Mouse (Mus musculus): Measurements from ENCODE around the gene Slc16a10. TPM values are rescaled to one million over a fixed set of nuclear protein-coding genes. Genes with fewer than 3 reads are reported as not detected.

Slc16a10 gene
- polyA plus RNA-seq, 1 experiment from 2014 or later: 48.2 TPM

GRCm38 (mm10) chr10:40084332-40085093 is 57.5 kb downstream of the Slc16a10 start:
- H3K9ac ChIP-seq (ENCODE audit: low read depth, low read length): no peak overlapping the region
- H3K4me2 ChIP-seq (ENCODE audit: low read depth, low read length): no peak overlapping the region
- H3K36me3 ChIP-seq (ENCODE audit: control insufficient read depth, insufficient read depth, low read length): no peaks in the 10 kb centered on the region
- H3K27me3 ChIP-seq (replicated peaks; ENCODE audit: control insufficient read depth, insufficient read depth, low read length): no peaks in the 10 kb centered on the region
- WGBS: 78% methylated on average over 12 of the region's 12 CpGs
- H3K4me1 ChIP-seq (ENCODE audit: control insufficient read depth, insufficient read depth, low read length): peaks cover 16% of the 10 kb centered on the region
- peak; percentile 38; the same call in 1 of the 2 replicates for ATAC-seq
- H3K4me3 ChIP-seq (ENCODE audit: low read length): no peak overlapping the region
- H3K27ac ChIP-seq (ENCODE audit: low read length): no peak overlapping the region
- H3K9me3 ChIP-seq (ENCODE audit: control insufficient read depth, low read length): no peaks in the 10 kb centered on the region

DNA sequence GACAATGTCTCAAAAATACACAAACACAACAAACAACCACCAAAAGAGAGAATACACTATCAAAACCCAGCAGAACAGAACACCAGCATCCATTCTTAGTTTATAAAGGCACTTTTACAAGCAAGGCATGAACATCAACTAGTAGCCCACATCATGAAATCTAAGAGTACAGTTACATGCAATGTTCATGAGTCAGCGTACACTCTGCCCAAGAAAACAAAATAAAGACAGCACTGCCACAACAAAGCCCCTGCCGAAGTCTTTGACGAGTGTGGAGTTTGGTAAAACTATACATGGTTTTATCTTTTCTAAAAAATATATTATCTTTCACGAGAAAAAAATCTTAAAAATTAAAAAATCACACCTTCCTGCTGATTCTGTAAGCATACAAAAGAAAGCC is 58.5 kb downstream of the Slc16a10 start:
- no peak overlapping the region for H3K9ac ChIP-seq (ENCODE audit: low read depth, low read length)
- no peaks in the 10 kb centered on the region for H3K36me3 ChIP-seq (ENCODE audit: control insufficient read depth, insufficient read depth, low read length)
- no peak overlapping the region for H3K27ac ChIP-seq (ENCODE audit: low read length)
- 80% methylated on average over 4 of the region's 4 CpGs for WGBS
- no peak for ATAC-seq
- H3K4me2 ChIP-seq (ENCODE audit: low read depth, low read length): no peak overlapping the region
- no peaks in the 10 kb centered on the region for H3K9me3 ChIP-seq (ENCODE audit: control insufficient read depth, low read length)
- H3K4me1 ChIP-seq (ENCODE audit: control insufficient read depth, insufficient read depth, low read length): peaks cover 22% of the 10 kb centered on the region
- H3K27me3 ChIP-seq (replicated peaks; ENCODE audit: control insufficient read depth, insufficient read depth, low read length): no peaks in the 10 kb centered on the region
- H3K4me3 ChIP-seq (ENCODE audit: low read length): no peak overlapping the region

DNA sequence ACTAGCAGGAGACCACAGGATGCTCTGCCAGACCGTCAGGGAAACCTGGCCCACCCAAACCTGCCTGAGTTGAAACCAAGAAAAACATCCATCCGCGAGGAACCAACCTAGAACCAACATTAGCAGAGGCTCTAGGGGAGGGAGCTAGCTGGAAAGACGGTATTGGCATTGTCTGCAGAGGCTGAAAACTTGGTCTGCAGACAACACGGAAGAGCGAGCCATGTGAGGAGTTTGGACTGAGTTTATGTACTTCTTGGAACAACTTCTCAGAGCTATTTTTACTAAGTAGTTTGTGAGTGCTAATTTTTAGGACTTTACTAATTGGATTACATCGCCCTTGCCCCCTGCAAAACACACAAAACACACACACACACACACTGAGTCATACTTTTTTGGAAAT is 59.4 kb downstream of the Slc16a10 start:
- no peak overlapping the region for H3K27ac ChIP-seq (ENCODE audit: low read length)
- no peak overlapping the region for H3K9ac ChIP-seq (ENCODE audit: low read depth, low read length)
- peaks cover 25% of the 10 kb centered on the region for H3K4me1 ChIP-seq (ENCODE audit: control insufficient read depth, insufficient read depth, low read length)
- H3K4me3 ChIP-seq (ENCODE audit: low read length): no peak overlapping the region
- H3K9me3 ChIP-seq (ENCODE audit: control insufficient read depth, low read length): no peaks in the 10 kb centered on the region
- 87% methylated on average over 7 of the region's 7 CpGs for WGBS
- no peak for ATAC-seq
- no peak overlapping the region for H3K4me2 ChIP-seq (ENCODE audit: low read depth, low read length)
- H3K36me3 ChIP-seq (ENCODE audit: control insufficient read depth, insufficient read depth, low read length): no peaks in the 10 kb centered on the region
- H3K27me3 ChIP-seq (replicated peaks; ENCODE audit: control insufficient read depth, insufficient read depth, low read length): no peaks in the 10 kb centered on the region

DNA sequence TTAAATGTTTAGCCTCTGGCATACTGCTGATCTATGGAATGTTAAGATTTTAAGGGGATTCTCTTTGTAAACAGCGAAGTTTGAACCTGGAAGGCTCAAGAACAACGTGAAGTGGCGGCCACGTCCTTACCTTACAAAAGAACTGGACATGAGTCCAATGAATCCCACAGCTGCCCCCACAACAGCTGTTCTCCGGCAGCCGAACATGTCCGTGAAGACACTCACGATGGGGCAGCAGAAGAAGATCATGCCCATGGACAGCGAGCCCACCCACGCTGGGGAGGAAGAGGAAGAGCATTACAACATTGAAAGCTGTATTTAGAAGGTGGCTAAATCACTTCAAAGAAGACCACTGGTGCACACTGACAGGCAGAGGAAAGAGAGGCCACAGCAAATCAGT is 61.5 kb downstream of the Slc16a10 start:
- no peaks in the 10 kb centered on the region for H3K27me3 ChIP-seq (replicated peaks; ENCODE audit: control insufficient read depth, insufficient read depth, low read length)
- no peak overlapping the region for H3K9ac ChIP-seq (ENCODE audit: low read depth, low read length)
- WGBS: 41% methylated on average over 10 of the region's 10 CpGs
- H3K4me1 ChIP-seq (ENCODE audit: control insufficient read depth, insufficient read depth, low read length): peaks cover 34% of the 10 kb centered on the region
- no peak overlapping the region for H3K4me2 ChIP-seq (ENCODE audit: low read depth, low read length)
- ATAC-seq: no peak
- no peaks in the 10 kb centered on the region for H3K9me3 ChIP-seq (ENCODE audit: control insufficient read depth, low read length)
- H3K36me3 ChIP-seq (ENCODE audit: control insufficient read depth, insufficient read depth, low read length): no peaks in the 10 kb centered on the region
- no peak overlapping the region for H3K4me3 ChIP-seq (ENCODE audit: low read length)
- H3K27ac ChIP-seq (ENCODE audit: low read length): no peak overlapping the region

DNA sequence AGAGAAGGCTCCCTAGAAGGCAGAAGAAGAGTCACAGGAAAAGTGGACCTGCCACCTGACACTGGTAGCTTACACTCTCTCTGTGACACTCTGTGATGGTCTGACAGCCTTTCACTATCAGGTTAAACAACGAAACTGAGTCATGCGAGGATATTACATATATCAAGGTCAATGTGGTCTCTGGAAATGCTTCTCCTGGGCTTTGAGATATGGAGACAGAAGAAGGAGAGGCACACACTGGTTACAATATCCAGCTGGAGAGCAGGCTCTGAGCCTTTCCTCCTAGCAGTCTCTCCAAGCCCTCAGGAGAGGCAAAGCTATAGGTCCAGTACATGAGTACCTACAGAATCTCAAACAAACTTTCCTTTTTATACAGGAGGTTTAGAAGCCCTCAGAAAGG is 62.8 kb downstream of the Slc16a10 start:
- Histone ChIP-seq H3K9me3 (ENCODE audit: control insufficient read depth, low read length) (no peaks in the 10 kb centered on the region), H3K4me2 (ENCODE audit: low read depth, low read length) (no peak overlapping the region), H3K4me1 (ENCODE audit: control insufficient read depth, insufficient read depth, low read length) (peaks cover 28% of the 10 kb centered on the region), H3K36me3 (ENCODE audit: control insufficient read depth, insufficient read depth, low read length) (no peaks in the 10 kb centered on the region), H3K9ac (ENCODE audit: low read depth, low read length) (no peak overlapping the region), H3K27ac (ENCODE audit: low read length) (peak overlapping the region; percentile 7; the same call in 1 of the 2 replicates), H3K27me3 (replicated peaks; ENCODE audit: control insufficient read depth, insufficient read depth, low read length) (no peaks in the 10 kb centered on the region), H3K4me3 (ENCODE audit: low read length) (no peak overlapping the region)
- WGBS: 49% methylated on average over 2 of the region's 2 CpGs
- no peak for ATAC-seq

DNA sequence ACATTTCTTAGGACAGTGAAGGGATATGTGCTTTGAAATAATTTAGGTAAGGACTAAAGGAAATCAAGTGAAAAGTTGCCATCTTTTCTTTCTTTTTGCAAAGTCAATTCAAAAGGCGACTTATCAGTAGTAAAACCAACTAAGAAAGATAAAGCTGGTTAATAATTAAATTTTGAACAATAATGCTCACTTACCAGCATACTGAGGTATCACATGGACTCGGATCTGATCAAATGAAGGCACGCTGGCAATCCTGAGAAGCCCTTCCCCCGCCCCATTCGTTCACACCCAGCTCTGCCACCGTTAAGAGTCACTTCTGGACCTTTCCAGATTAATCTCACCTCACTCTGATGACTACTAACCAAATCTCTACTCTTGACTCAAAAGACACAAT is 64.1 kb downstream of the Slc16a10 start:
- Histone ChIP-seq H3K27me3 (replicated peaks; ENCODE audit: control insufficient read depth, insufficient read depth, low read length) (no peaks in the 10 kb centered on the region), H3K9ac (ENCODE audit: low read depth, low read length) (no peak overlapping the region), H3K4me1 (ENCODE audit: control insufficient read depth, insufficient read depth, low read length) (peaks cover 33% of the 10 kb centered on the region), H3K9me3 (ENCODE audit: control insufficient read depth, low read length) (no peaks in the 10 kb centered on the region), H3K27ac (ENCODE audit: low read length) (peak overlapping the region; percentile 54; the same call in 1 of the 2 replicates), H3K36me3 (ENCODE audit: control insufficient read depth, insufficient read depth, low read length) (no peaks in the 10 kb centered on the region), H3K4me3 (ENCODE audit: low read length) (no peak overlapping the region), H3K4me2 (ENCODE audit: low read depth, low read length) (no peak overlapping the region)
- ATAC-seq: peak; percentile 88
- 52% methylated on average over 6 of the region's 6 CpGs for WGBS

GRCm38 (mm10) chr10:40077346-40077959 is 64.6 kb downstream of the Slc16a10 start:
- Histone ChIP-seq H3K36me3 (ENCODE audit: control insufficient read depth, insufficient read depth, low read length) (no peaks in the 10 kb centered on the region), H3K9ac (ENCODE audit: low read depth, low read length) (no peak overlapping the region), H3K4me2 (ENCODE audit: low read depth, low read length) (no peak overlapping the region), H3K4me1 (ENCODE audit: control insufficient read depth, insufficient read depth, low read length) (peaks cover 33% of the 10 kb centered on the region), H3K9me3 (ENCODE audit: control insufficient read depth, low read length) (no peaks in the 10 kb centered on the region), H3K27ac (ENCODE audit: low read length) (peak overlapping the region; percentile 85), H3K4me3 (ENCODE audit: low read length) (no peak overlapping the region), H3K27me3 (replicated peaks; ENCODE audit: control insufficient read depth, insufficient read depth, low read length) (no peaks in the 10 kb centered on the region)
- 59% methylated on average over 4 of the region's 4 CpGs for WGBS
- peak; percentile 97 for ATAC-seq

GRCm38 (mm10) chr10:40073608-40074007 is 68.5 kb downstream of the Slc16a10 start:
- peak; percentile 65 for ATAC-seq

GRCm38 (mm10) chr10:40070684-40071083 is 71.4 kb downstream of the Slc16a10 start:
- no peak for ATAC-seq
- Histone ChIP-seq H3K36me3 (ENCODE audit: control insufficient read depth, insufficient read depth, low read length) (no peaks in the 10 kb centered on the region), H3K27ac (ENCODE audit: low read length) (peak overlapping the region; percentile 26; the same call in 1 of the 2 replicates), H3K4me2 (ENCODE audit: low read depth, low read length) (no peak overlapping the region), H3K9ac (ENCODE audit: low read depth, low read length) (no peak overlapping the region), H3K4me1 (ENCODE audit: control insufficient read depth, insufficient read depth, low read length) (peaks cover 24% of the 10 kb centered on the region), H3K4me3 (ENCODE audit: low read length) (no peak overlapping the region), H3K27me3 (replicated peaks; ENCODE audit: control insufficient read depth, insufficient read depth, low read length) (no peaks in the 10 kb centered on the region), H3K9me3 (ENCODE audit: control insufficient read depth, low read length) (no peaks in the 10 kb centered on the region)
- WGBS: 73% methylated on average over 9 of the region's 9 CpGs

More at GRCm38 (mm10) chr10:40073608-40074007, 68.5 kb downstream of the Slc16a10 start:
- Histone ChIP-seq H3K9me3 (ENCODE audit: control insufficient read depth, low read length) (no peaks in the 10 kb centered on the region), H3K9ac (ENCODE audit: low read depth, low read length) (no peak overlapping the region), H3K36me3 (ENCODE audit: control insufficient read depth, insufficient read depth, low read length) (no peaks in the 10 kb centered on the region), H3K4me1 (ENCODE audit: control insufficient read depth, insufficient read depth, low read length) (peaks cover 30% of the 10 kb centered on the region), H3K4me3 (ENCODE audit: low read length) (no peak overlapping the region), H3K27me3 (replicated peaks; ENCODE audit: control insufficient read depth, insufficient read depth, low read length) (no peaks in the 10 kb centered on the region), H3K4me2 (ENCODE audit: low read depth, low read length) (no peak overlapping the region), H3K27ac (ENCODE audit: low read length) (peak overlapping the region; percentile 66)
- 56% methylated on average over 6 of the region's 6 CpGs for WGBS
